Comparison of ENCODE assay signal across 29 mouse cellular contexts in the genomic region with DNA sequence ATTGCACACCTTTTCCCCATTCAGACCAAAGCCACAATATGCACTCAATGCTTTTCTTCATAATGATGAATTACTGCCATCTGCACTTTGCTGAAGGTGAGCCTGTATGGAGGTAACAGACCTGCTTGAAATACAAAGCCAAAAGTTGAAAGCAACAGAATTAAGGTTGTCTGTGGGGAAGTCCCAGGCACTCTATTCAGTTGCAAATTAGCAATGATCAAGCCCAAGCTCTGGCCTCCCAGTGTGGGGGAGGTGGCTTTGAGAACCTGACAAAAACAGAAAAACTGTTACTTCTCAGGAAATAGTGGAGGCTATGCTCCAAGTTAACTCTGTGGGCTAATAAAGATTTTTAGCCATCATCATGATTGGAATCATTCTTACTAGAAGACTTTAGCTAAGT.
"Had no signal": no experiment of that assay in that cellular context is flagged by ENCODE, and none has a peak within 500 bp of the region (broad histone marks: within the 10 kb centered on the region; RNA-seq: fewer than 3 reads in every experiment).

No protein-coding gene starts in this region.

- H3K4me1 ChIP-seq: heart, embryonic 13.5 days; heart, embryonic 15.5 days; hindbrain, embryonic 10.5 days; hindbrain, embryonic 12.5 days; hindbrain, embryonic 13.5 days; hindbrain, embryonic 15.5 days; intestine, embryonic 15.5 days; kidney, embryonic 15.5 days had no signal

- H3K36me3 ChIP-seq: heart, embryonic 13.5 days; heart, embryonic 15.5 days; hindbrain, embryonic 10.5 days; hindbrain, embryonic 12.5 days; hindbrain, embryonic 13.5 days; hindbrain, embryonic 15.5 days; intestine, embryonic 15.5 days; kidney, embryonic 15.5 days had no signal

- H3K27me3 ChIP-seq: heart, embryonic 13.5 days; heart, embryonic 15.5 days; hindbrain, embryonic 12.5 days; hindbrain, embryonic 13.5 days; hindbrain, embryonic 15.5 days; intestine, embryonic 15.5 days; kidney, embryonic 15.5 days had no signal

- H3K9ac ChIP-seq: heart, embryonic 13.5 days; heart, embryonic 15.5 days; hindbrain, embryonic 12.5 days; hindbrain, embryonic 13.5 days; hindbrain, embryonic 14.5 days; hindbrain, embryonic 15.5 days; intestine, embryonic 15.5 days; kidney, embryonic 15.5 days had no signal

- DNase-seq: heart, postnatal 10 days; heart, postnatal 14 days; heart, postnatal 36 days; heart, postnatal 4 days; kidney, adult 11 months; kidney, adult 18-20 months; kidney, adult 2 months; kidney, adult 8-10 months; kidney, adult 9 months; kidney, postnatal 10 days; kidney, postnatal 14 days; kidney, postnatal 25 days; kidney, postnatal 36 days; kidney, postnatal 4 days; layer of hippocampus, adult 9-11 months; layer of hippocampus, postnatal 36 days had no signal

- H3K27ac ChIP-seq: heart, embryonic 13.5 days; heart, embryonic 15.5 days; hindbrain, embryonic 10.5 days; hindbrain, embryonic 12.5 days; hindbrain, embryonic 13.5 days; hindbrain, embryonic 14.5 days; hindbrain, embryonic 15.5 days; hindbrain, postnatal 0 days; intestine, embryonic 15.5 days; kidney, embryonic 15.5 days; kidney, postnatal 0 days; layer of hippocampus, adult 2 months; left cerebral cortex, adult 2 months had no signal

- H3K4me3 ChIP-seq: heart, embryonic 13.5 days; heart, embryonic 15.5 days; hindbrain, embryonic 10.5 days; hindbrain, embryonic 12.5 days; hindbrain, embryonic 13.5 days; hindbrain, embryonic 15.5 days; intestine, embryonic 15.5 days; kidney, embryonic 15.5 days; layer of hippocampus, adult 2 months; left cerebral cortex, adult 2 months had no signal

- H3K9me3 ChIP-seq: heart, embryonic 15.5 days; hindbrain, embryonic 12.5 days; hindbrain, embryonic 15.5 days; intestine, embryonic 15.5 days had no signal
